In the genomic region with DNA sequence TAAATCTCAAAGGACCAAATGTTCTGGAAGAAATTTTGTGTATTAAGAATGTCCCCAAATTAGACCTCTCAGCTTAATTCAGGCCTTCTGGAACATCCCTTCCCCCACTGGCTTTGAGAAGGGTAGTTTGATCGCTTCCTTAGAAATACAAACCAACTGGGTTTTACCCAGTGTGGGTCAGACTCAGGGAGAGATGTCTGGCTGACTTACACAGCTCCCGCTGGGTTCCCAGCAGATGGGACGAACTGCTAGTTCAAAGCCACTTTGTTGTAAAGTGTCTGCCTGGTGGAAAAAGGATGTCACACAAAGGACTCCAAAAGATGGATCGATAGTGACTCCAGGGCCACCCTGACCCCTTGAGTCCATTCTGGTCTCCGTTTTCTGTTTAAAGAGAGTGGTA, we compare ENCODE assay signal across 24 mouse cellular contexts. TPM values are rescaled to one million over a fixed set of nuclear protein-coding genes. Genes with fewer than 3 reads are reported as not detected.
DNase-seq lines count a peak whose midpoint lies in the region; ATAC-seq lines count a peak whose summit lies in the region.
"Had no signal": no experiment of that assay in that cellular context is flagged by ENCODE, and none has a peak within 500 bp of the region (broad histone marks: within the 10 kb centered on the region; RNA-seq: fewer than 3 reads in every experiment).

No protein-coding gene starts in this region.

- H3K9me3 ChIP-seq in heart, embryonic 12.5 days (replicated peaks): no peaks in the 10 kb centered on the region
- no peaks in the 10 kb centered on the region for H3K9me3 ChIP-seq in midbrain, embryonic 13.5 days
- H3K9me3 ChIP-seq in midbrain, embryonic 16.5 days (replicated peaks; ENCODE audit: control insufficient read depth, low read length, poor library complexity, severe bottlenecking): no peaks in the 10 kb centered on the region
- no peaks in the 10 kb centered on the region for H3K9me3 ChIP-seq in liver, embryonic 11.5 days (ENCODE audit: control insufficient read depth, low read length)
- H3K9me3 ChIP-seq: embryonic facial prominence, embryonic 12.5 days; heart, embryonic 10.5 days; intestine, embryonic 15.5 days; limb, embryonic 10.5 days; megakaryocyte, embryonic 14.5 days had no signal

- no peaks in the 10 kb centered on the region for H3K27me3 ChIP-seq in heart, embryonic 12.5 days (replicated peaks)
- H3K27me3 ChIP-seq in midbrain, embryonic 13.5 days: no peaks in the 10 kb centered on the region
- H3K27me3 ChIP-seq in midbrain, embryonic 16.5 days (ENCODE audit: control insufficient read depth, insufficient read depth, low read depth, low read length): no peaks in the 10 kb centered on the region
- peaks cover 22% of the 10 kb centered on the region for H3K27me3 ChIP-seq in liver, embryonic 11.5 days (replicated peaks; ENCODE audit: control insufficient read depth, insufficient read depth, low read length)
- H3K27me3 ChIP-seq: embryonic facial prominence, embryonic 12.5 days; intestine, embryonic 15.5 days; megakaryocyte, embryonic 14.5 days had no signal

- peak; percentile 11 to 27 for DNase-seq in cerebellum, postnatal 14 days
- DNase-seq in cerebellum, adult 11 months: no peak
- peak; percentile 7 to 33 for DNase-seq in heart, adult 18-20 months
- DNase-seq in frontal cortex, postnatal 14 days (ENCODE audit: low spot score in 2 of 2): no peak
- no peak for DNase-seq in liver, embryonic 11.5 days (ENCODE audit: low spot score)
- DNase-seq: adrenal gland, postnatal 14 days; cerebellum, adult 9-10 months; kidney, adult 9 months; kidney, postnatal 36 days; lung, adult 18-20 months; lung, postnatal 14 days; right cerebral cortex, postnatal 25 days; thymus, postnatal 36 days had no signal

- H3K4me2 ChIP-seq in heart, embryonic 12.5 days: no peak overlapping the region
- no peak overlapping the region for H3K4me2 ChIP-seq in midbrain, embryonic 13.5 days (replicated peaks)
- no peak overlapping the region for H3K4me2 ChIP-seq in midbrain, embryonic 16.5 days (ENCODE audit: low read length)
- no peak overlapping the region for H3K4me2 ChIP-seq in liver, embryonic 11.5 days
- H3K4me2 ChIP-seq: embryonic facial prominence, embryonic 12.5 days; hindbrain, embryonic 14.5 days; intestine, embryonic 15.5 days had no signal

- H3K36me3 ChIP-seq in heart, embryonic 12.5 days: no peaks in the 10 kb centered on the region
- no peaks in the 10 kb centered on the region for H3K36me3 ChIP-seq in midbrain, embryonic 13.5 days
- no peaks in the 10 kb centered on the region for H3K36me3 ChIP-seq in midbrain, embryonic 16.5 days (ENCODE audit: control insufficient read depth, insufficient read depth, low read length)
- no peaks in the 10 kb centered on the region for H3K36me3 ChIP-seq in liver, embryonic 11.5 days (ENCODE audit: control insufficient read depth, insufficient read depth, low read length)
- H3K36me3 ChIP-seq: embryonic facial prominence, embryonic 12.5 days; G1E; heart, embryonic 10.5 days; intestine, embryonic 15.5 days; limb, embryonic 10.5 days had no signal

- H3K4me1 ChIP-seq in heart, embryonic 12.5 days (replicated peaks): no peaks in the 10 kb centered on the region
- H3K4me1 ChIP-seq in midbrain, embryonic 13.5 days (replicated peaks): no peaks in the 10 kb centered on the region; the same call in 1 of the 2 replicates
- H3K4me1 ChIP-seq in midbrain, embryonic 16.5 days (ENCODE audit: control insufficient read depth, insufficient read depth, low read length): no peaks in the 10 kb centered on the region
- no peaks in the 10 kb centered on the region for H3K4me1 ChIP-seq in liver, embryonic 11.5 days (replicated peaks; ENCODE audit: control insufficient read depth, insufficient read depth, low read length)
- H3K4me1 ChIP-seq: intestine, embryonic 15.5 days; megakaryocyte, embryonic 14.5 days had no signal

- ATAC-seq in heart, embryonic 12.5 days (ENCODE audit: insufficient number of reproducible peaks, low FRiP score): no peak
- ATAC-seq in midbrain, embryonic 13.5 days: peak; percentile 53; the same call in 1 of the 2 replicates
- no peak; the same call in 1 of the 2 replicates for ATAC-seq in midbrain, embryonic 16.5 days
- no peak for ATAC-seq in liver, embryonic 11.5 days (replicated peaks; ENCODE audit: low FRiP score)
- ATAC-seq: intestine, embryonic 15.5 days had no signal

- 81% methylated on average over 5 of the region's 5 CpGs for WGBS in heart, embryonic 12.5 days
- WGBS in midbrain, embryonic 13.5 days: 53% methylated on average over 5 of the region's 5 CpGs
- WGBS in midbrain, embryonic 16.5 days: 35% methylated on average over 5 of the region's 5 CpGs
- 73% methylated on average over 5 of the region's 5 CpGs for WGBS in liver, embryonic 11.5 days

- no peak overlapping the region for H3K9ac ChIP-seq in heart, embryonic 12.5 days
- H3K9ac ChIP-seq in midbrain, embryonic 13.5 days (replicated peaks): no peak overlapping the region
- no peak overlapping the region for H3K9ac ChIP-seq in midbrain, embryonic 16.5 days (ENCODE audit: low read depth, low read length)
- no peak overlapping the region for H3K9ac ChIP-seq in liver, embryonic 11.5 days (ENCODE audit: low read depth, low read length)
- H3K9ac ChIP-seq: embryonic facial prominence, embryonic 12.5 days; hindbrain, embryonic 14.5 days; intestine, embryonic 15.5 days had no signal

- no peak overlapping the region for H3K27ac ChIP-seq in heart, embryonic 12.5 days (ENCODE audit: poor library complexity, severe bottlenecking)
- no peak overlapping the region for H3K27ac ChIP-seq in midbrain, embryonic 13.5 days
- H3K27ac ChIP-seq in midbrain, embryonic 16.5 days (ENCODE audit: low read length): no peak overlapping the region
- no peak overlapping the region for H3K27ac ChIP-seq in liver, embryonic 11.5 days (ENCODE audit: low read depth, low read length)
- H3K27ac ChIP-seq: embryonic facial prominence, embryonic 12.5 days; heart, embryonic 10.5 days; hindbrain, embryonic 14.5 days; intestine, embryonic 15.5 days; left cerebral cortex, adult 2 months; limb, embryonic 10.5 days had no signal

- no peak overlapping the region for H3K4me3 ChIP-seq in heart, embryonic 12.5 days
- no peak overlapping the region for H3K4me3 ChIP-seq in midbrain, embryonic 13.5 days (replicated peaks)
- no peak overlapping the region for H3K4me3 ChIP-seq in midbrain, embryonic 16.5 days (ENCODE audit: low read depth, low read length)
- H3K4me3 ChIP-seq in liver, embryonic 11.5 days (ENCODE audit: low read depth, low read length): no peak overlapping the region
- H3K4me3 ChIP-seq: embryonic facial prominence, embryonic 12.5 days; heart, embryonic 10.5 days; intestine, embryonic 15.5 days; left cerebral cortex, adult 2 months; limb, embryonic 10.5 days; megakaryocyte, embryonic 14.5 days had no signal

RNA-seq across cellular contexts. Expression of a gene that starts 35.3 kb away (rescaled TPM):
- total RNA-seq in heart, adult 18-20 months (2021): 10 to 100 TPM; 40.8 to 43.4 TPM
- 4.3 and 5.4 TPM in 2 replicates for polyA plus RNA-seq in heart, embryonic 12.5 days (2016; fragmentation: Nextera tagmentation; extraction: Ambion mirVana)
- polyA plus RNA-seq in midbrain, embryonic 13.5 days (2015; fragmentation: Nextera tagmentation; extraction: Ambion mirVana): 1.3 and 2.1 TPM in 2 replicates
- 1.9 and 2.0 TPM in 2 replicates for polyA plus RNA-seq in midbrain, embryonic 16.5 days (2015; fragmentation: Nextera tagmentation; extraction: Ambion mirVana)
- polyA plus RNA-seq in liver, embryonic 11.5 days (2014; fragmentation: Nextera tagmentation; extraction: Ambion mirVana): 0.97 and 1.1 TPM in 2 replicates
- total RNA-seq: G1E had no signal

Comparison
In these comparisons a context has a peak if more than half of its experiments do, and no peak if none do; other contexts are left out.
1. DNase-seq: peak in cerebellum, postnatal 14 days (2 of 2) and heart, adult 18-20 months (2 of 2); none in cerebellum, adult 11 months (single experiment), frontal cortex, postnatal 14 days (0 of 2) and liver, embryonic 11.5 days (single experiment).